Mouse (Mus musculus) stomach, postnatal 0 days (tissue): ENCODE results near the gene Nlrx1.

Experiments used
- CTCF ChIP-seq: IDR thresholded peaks from 2 replicates; pipeline ENCODE4 v1.5.1; 2016; ENCODE audit warnings: antibody characterized with exemption, low read depth, mild to moderate bottlenecking, moderate library complexity
- EP300 ChIP-seq: optimal IDR thresholded peaks from 2 replicates; pipeline ENCODE3; 2016; ENCODE audit warnings: antibody characterized with exemption

DNA sequence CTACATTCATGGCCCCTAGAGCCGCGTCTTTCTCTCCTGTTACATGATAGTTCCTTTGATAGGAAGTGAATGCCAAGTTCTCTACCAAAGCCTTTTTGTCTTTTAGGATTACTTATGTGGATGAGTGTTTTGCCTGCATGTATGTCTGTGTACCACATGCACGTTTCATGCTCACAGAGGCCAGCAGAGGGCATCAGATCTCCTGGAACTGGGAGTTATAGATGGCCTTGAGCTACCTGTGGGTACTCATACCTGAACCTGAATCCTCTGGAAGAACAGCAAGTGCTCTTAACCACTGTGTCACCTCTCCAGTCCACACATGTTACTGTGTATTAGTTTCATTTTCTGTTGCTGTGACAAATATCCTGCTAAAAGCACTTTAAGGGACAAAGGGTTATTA lies 24.1 kb upstream of the Nlrx1 start:
- TF ChIP-seq CTCF: peak; percentile 81
- no peak for TF ChIP-seq EP300
